Mouse (Mus musculus) granulocyte monocyte progenitor cell, adult 5-6 weeks (primary cell): ENCODE data around the gene Edem3. TPM values are rescaled to one million over a fixed set of nuclear protein-coding genes. Genes with fewer than 3 reads are reported as not detected.
"Not testable (repeated sequence)": the region's sequence is repeated elsewhere in the genome, so short reads cannot be mapped to it uniquely, and the experiment has no call there.

ENCODE experiments used
- ATAC-seq: replicated peaks from 2 replicates; pipeline ENCODE4 v1.8.0; 2016; ENCODE audit warnings: mild to moderate bottlenecking, moderate TSS enrichment, inconsistent platforms; ENCODE audit not compliant: poor library complexity, severe bottlenecking
- total RNA-seq, 2 experiments: library from RNA; stranded (forward) in 1 of 2; stranded (reverse) in 1 of 2; fragments of 200-712, 200-1000 nt in 1 of 2; fragments of >200 nt in 1 of 2; fragmentation: Nextera tagmentation in 1 of 2; gene quantifications; 2 replicates each; pipeline ENCODE4 v1.2.3; 2014 to 2017

Gene Edem3
- total RNA-seq, 2 experiments from 2014 or later: 22.0 to 39.4 TPM

- peak; percentile 55 for ATAC-seq
These were observed 14.0 kb upstream of the Edem3 start for GRCm38 (mm10) chr1:151741199-151741621.

- ATAC-seq: not testable (repeated sequence)
These were observed 5.3 kb upstream of the Edem3 start for GRCm38 (mm10) chr1:151749894-151750293.

- ATAC-seq: no peak
These were observed 2.2 kb upstream of the Edem3 start for GRCm38 (mm10) chr1:151752946-151753345.

- no peak for ATAC-seq
These were observed 1.7 kb upstream of the Edem3 start for GRCm38 (mm10) chr1:151753374-151753929.

DNA sequence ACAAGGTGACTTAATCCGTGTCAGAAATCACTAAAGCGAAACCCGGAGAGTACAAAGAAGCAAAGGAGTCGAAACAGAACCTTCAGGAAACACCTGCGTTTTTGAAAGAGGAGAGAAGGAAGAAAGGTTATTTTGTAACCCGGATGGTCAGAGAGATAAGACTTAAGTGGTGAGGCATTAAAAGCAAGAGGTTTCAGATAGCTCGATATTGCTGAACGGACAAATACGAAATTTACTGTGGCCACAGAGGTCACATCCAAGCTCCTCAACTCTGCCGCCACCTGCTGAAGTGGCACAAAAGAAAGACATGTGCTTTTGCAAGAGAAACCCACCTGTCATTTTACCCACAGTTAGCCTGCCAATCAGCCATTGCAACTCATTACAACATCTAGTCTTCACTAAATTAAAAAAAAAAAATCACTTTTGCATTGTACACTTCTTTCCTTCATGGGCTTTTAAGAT, 1.1 kb upstream of the Edem3 start:
- peak; percentile 21 for ATAC-seq

GRCm38 (mm10) chr1:151755660-151756424, 671 bp downstream of the Edem3 start:
- peak; percentile 5; the same call in 1 of the 2 replicates for ATAC-seq

- ATAC-seq: no peak
These were observed 1.2 kb downstream of the Edem3 start for GRCm38 (mm10) chr1:151756425-151756728.

- ATAC-seq: no peak
These were observed 3.1 kb downstream of the Edem3 start for GRCm38 (mm10) chr1:151758301-151758700.

DNA sequence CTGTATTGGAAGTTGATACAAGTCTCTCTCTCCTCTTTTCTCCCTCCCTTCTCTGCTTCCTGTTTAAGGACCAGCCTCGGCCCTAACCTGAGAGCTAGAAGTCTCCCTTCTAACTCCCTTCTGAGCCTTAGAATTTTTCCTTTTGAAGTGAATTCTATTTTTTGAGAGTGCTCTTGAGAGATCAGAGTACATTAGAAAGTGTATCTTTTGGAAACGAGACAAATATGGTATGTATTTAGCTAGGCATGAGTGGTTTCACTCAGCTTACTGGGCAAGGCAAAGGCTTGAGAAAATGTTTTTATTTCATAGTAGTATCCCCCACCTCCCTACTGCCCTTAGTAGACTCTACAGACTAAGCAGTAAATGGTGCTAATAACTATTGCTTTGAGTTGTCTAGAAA, 3.8 kb downstream of the Edem3 start:
- ATAC-seq: no peak

GRCm38 (mm10) chr1:151764236-151764635, 9.1 kb downstream of the Edem3 start:
- ATAC-seq: no peak

DNA sequence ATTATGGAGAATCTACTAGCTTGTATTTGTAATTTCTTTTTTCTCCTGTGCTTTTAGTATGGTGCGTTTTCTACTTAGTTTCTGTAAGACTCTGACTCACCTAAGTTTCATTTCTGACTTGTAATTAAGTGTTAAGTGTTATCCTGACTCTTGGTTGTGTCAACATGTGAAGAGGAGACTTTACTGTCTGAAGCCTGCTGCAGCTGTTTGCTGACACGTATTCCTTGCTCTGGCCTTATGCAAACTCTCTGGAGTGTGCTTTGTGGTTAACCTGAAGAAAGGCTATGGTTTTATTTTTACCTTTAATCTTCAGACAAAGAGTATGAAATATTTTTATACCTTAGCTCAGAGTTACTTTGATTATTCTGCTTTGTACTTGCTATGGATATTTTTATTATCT, 11.0 kb downstream of the Edem3 start:
- no peak for ATAC-seq

- peak; percentile 56; the same call in 1 of the 2 replicates for ATAC-seq
These were observed 11.9 kb downstream of the Edem3 start for GRCm38 (mm10) chr1:151766976-151767654.

- no peak for ATAC-seq
These were observed 14.2 kb downstream of the Edem3 start for GRCm38 (mm10) chr1:151769200-151769913.

GRCm38 (mm10) chr1:151777616-151778015, 22.4 kb downstream of the Edem3 start:
- no peak for ATAC-seq

DNA sequence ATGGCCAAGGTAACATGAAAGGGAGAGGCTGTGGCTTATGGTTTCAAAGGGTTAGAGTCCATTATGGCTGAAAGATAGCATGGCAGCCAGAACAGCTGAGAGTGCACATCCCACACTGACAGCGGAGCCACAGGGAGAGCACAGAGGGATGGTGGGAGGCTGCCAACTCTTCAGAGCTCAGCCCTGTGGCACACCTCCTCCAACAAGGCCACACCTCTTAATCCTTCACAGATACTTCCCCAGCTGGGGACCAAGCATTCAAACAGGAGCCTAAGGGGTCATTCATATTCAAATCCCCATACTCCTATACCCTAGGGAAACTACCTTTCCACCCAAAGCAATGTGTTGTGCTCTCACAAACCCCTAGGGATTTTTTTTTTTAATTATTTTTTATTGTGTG, 23.4 kb downstream of the Edem3 start:
- ATAC-seq: no peak

GRCm38 (mm10) chr1:151779306-151779705, 24.1 kb downstream of the Edem3 start:
- no peak for ATAC-seq

DNA sequence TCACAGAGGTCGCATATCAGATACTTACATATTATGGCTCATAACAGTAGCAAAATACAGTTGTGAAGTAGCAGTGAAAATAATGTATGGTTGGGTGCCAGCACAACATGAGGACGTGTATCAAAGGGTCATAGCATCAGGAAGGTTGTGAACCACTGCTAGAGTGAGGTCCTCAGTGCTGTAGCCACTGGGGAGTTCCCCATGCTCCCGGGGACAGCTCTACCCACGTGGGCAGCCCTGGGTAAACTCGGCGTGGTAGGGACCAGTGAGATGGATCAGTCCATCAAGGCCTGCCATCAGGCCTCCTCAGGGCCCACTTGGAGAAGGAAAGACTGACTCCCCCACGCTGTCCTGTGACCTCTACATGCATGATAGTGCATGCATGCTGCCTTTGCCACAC, 26.3 kb downstream of the Edem3 start:
- no peak for ATAC-seq

DNA sequence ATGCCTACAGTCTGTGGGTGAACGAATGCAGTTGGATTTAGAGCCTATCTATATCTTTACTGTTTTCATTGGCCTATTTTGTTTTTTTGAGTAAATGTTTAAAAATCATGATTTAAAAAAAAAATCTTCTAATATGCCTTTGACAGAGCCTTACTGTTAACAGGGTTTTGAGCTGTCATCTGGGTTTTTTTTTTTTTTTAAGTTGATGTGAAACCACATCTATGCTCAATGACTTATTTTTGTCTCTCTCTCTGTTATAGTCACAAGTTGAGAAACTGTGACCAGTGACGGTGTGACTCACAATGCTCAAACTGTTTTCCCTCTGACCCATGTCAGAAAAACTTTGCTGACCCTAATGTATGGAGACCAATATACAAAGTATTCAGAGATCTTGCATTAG, 28.2 kb downstream of the Edem3 start:
- no peak for ATAC-seq

GRCm38 (mm10) chr1:151786406-151786805, 31.2 kb downstream of the Edem3 start:
- no peak for ATAC-seq

DNA sequence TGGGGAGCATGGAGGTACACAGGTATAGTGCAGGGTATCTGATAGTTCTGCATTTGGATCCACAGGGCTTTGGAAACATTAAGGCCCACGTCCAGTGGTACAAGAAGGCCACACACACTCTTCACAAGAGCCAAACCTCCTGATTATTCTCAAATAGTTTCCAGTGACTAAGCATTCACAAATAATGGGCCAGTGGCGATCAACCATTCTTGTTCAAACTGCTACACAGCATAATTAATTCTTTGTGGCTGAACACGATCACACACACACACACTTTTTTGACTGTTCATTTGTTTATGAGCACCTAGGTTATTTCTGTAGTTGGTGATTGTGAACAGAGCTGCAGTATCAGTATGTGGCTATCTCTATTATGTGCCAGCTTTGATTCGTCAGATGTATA, 34.0 kb downstream of the Edem3 start:
- ATAC-seq: no peak

DNA sequence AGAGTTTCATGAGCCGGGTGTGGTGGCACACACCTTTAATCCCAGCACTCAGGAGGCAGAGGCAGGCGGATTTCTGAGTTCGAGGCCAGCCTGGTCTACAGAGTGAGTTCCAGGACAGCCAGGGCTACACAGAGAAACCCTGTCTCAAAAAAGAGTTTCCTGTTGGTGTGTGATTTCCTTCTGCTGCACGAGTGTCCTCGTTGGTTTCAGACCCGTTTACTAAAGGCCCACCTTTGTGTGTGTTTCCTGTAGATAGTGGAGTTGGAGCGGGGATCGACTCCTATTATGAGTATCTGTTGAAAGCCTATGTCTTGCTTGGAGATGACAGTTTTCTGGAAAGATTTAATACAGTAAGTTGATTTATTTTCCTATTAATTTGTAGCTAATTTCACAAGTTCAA, 36.9 kb downstream of the Edem3 start:
- not testable (repeated sequence) for ATAC-seq
